Mouse (Mus musculus) olfactory bulb, adult 2 months (tissue): ENCODE measurements around the gene Dhps.

ENCODE experiments used
- CTCF ChIP-seq: fragments of 200-500 bp; IDR thresholded peaks from 2 replicates; pipeline ENCODE4 v1.5.1; 2012; ENCODE audit warnings: low read depth, mild to moderate bottlenecking, low read length, moderate library complexity; ENCODE audit not compliant: insufficient read depth
- POLR2A ChIP-seq: fragments of 200-500 bp; IDR thresholded peaks from 2 replicates; pipeline ENCODE4 v1.6.1; 2012; ENCODE audit warnings: mild to moderate bottlenecking, low read depth, low read length, moderate library complexity; ENCODE audit not compliant: insufficient read depth

DNA sequence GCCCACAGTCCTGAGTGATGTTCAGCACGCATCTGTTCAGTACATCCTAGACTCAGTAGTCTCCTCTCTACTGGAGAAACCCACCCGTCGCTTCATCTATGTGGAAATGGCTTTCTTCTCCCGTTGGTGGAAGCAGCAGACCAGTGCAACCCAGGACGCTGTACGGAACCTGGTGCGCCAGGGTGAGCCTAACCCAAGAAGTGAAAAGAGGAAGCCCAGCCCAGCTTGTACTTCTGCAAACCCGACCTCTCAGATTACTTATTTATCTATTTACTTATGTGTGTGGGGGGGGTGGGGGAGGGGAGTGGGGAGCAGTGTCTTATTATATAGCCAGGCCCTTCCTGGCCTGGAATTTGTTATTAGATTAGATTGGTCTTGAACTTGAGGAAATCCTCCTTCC lies 13.1 kb downstream of the Dhps start:
- TF ChIP-seq CTCF (no peak), POLR2A (no peak)
